Mouse (Mus musculus) heart, adult 18-20 months (tissue): ENCODE results near the gene Dab2ip. TPM values are rescaled to one million over a fixed set of nuclear protein-coding genes. Genes with fewer than 3 reads are reported as not detected.

Source experiments
- DNase-seq, 2 experiments: peaks; one replicate each; pipeline ENCODE4 v3.0.0; 2021 to 2022; ENCODE audit warnings: mixed read lengths in 1 of 2
- total RNA-seq, 2 experiments: library from RNA; stranded (reverse); gene quantifications; 2 replicates each; pipeline ENCODE4 v1.2.3; 2021

Dab2ip gene
- total RNA-seq, 2 experiments from 2014 or later, result 42.4 to 44.1 TPM

DNA sequence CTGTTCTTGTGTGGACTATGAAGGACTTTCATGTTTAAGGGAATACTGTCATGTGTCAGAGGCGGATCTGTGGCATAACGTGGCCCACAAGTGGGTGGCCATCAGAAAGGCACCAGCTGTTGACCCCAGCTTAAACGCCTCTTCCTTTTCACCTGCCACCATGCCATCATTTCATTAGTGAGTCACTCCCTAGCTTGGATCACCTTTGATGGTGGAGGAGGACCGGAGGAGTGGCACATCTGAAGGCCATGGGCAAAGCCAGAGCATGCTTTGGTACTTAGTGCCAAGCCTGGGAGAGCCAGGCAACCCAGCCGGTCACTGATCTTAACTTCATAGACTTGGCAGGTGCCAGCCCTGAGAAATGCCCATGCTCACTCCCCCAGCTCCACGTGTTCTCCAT lies 96.7 kb downstream of the Dab2ip start:
- DNase-seq, result no peak

GRCm38 (mm10) chr2:35655996-35656395 lies 97.9 kb downstream of the Dab2ip start:
- no peak for DNase-seq

DNA sequence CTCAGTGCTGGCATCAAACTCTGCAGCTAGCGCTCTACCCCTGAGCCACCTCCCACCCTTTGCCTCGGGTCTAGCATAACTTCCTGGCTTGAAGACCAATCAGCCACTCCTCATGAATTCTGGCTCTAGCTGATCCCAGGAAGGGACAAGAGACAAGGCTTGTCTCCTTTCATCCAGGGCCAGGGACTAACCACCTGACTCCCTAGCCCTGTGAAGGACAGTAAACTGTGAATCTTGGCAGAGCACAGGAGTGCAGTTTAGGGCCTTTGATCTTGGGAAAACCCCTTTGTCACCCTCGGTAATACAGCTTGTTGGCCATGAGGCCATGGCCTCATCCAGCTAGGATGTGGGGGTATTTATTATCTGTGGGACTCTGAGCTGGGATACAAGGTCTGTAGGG lies 100.2 kb downstream of the Dab2ip start:
- peak in 1 of 2 experiments; percentile 29 for DNase-seq

GRCm38 (mm10) chr2:35659578-35660194 lies 101.6 kb downstream of the Dab2ip start:
- DNase-seq, result no peak

DNA sequence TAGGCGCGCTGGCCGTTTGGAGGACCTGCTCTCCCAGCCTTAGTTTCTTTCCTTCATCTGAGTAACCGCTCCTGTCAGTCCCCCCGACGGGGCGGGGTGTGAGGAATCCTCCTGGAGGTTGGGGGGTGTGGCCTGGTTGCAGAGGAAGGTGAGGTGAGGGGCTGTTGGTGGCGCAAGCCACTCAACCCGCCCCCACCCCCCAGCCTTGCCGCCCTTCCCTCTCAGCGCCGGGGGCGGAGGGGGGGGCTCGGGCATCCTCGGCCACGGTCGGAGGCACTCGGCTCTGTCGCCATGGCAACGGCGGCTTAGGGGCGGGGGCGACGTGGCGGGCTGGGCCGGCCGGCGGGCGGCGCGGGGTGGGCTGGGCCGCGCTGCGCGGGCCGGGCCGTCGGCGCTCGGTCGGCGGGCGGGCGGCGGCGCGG lies 102.9 kb downstream of the Dab2ip start:
- DNase-seq, result peak; percentile 67 to 77

DNA sequence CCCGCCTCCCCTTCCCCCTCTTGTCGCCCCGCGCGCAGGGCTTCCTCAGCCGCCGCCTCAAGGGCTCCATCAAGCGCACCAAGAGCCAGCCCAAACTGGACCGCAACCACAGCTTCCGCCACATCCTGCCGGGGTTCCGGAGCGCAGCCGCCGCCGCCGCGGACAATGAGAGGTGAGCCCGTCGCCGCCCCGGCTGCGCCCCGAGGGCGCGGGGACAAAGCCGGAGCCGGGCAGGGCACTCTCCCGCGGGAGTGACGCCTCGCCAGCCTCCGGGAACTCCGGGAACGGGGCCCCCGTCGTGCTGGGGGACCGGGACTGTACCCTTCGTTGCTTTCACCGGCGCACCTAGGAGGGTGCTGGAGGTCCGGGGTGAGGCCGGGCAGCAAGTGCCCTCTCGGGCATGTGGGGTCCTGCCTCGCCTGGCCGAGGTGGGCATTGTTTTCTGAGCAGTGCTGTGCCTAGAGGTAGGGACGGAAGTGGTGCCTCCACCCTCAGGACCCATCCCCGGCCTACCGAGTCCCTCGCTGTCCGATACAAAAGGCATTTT lies 103.5 kb downstream of the Dab2ip start:
- DNase-seq, result peak; percentile 79 to 88

DNA sequence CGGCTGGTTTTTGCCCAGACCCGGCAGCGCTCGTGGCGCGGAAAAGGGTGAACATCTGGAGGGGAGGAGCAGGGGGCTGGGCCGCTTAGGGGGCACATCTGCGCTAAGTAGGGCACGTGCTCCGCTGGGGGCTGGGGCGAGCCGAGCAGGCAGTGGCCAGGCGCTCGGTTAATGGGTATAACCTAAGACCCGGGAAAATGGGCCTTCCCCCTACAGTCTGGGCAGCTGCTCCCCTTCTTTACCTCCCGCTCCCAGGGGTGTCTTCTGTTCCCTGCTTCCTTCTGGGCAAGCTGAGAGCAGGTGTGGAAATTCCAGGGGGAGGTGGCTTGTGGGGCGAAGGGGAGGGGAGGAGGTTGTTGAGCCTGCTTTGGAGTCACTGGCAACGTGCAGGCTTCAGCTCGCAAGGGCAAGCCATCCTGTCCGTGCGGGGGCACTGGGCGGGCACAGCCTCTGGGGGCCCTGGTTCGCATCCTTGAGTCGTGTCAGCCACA lies 104.0 kb downstream of the Dab2ip start:
- no peak for DNase-seq

DNA sequence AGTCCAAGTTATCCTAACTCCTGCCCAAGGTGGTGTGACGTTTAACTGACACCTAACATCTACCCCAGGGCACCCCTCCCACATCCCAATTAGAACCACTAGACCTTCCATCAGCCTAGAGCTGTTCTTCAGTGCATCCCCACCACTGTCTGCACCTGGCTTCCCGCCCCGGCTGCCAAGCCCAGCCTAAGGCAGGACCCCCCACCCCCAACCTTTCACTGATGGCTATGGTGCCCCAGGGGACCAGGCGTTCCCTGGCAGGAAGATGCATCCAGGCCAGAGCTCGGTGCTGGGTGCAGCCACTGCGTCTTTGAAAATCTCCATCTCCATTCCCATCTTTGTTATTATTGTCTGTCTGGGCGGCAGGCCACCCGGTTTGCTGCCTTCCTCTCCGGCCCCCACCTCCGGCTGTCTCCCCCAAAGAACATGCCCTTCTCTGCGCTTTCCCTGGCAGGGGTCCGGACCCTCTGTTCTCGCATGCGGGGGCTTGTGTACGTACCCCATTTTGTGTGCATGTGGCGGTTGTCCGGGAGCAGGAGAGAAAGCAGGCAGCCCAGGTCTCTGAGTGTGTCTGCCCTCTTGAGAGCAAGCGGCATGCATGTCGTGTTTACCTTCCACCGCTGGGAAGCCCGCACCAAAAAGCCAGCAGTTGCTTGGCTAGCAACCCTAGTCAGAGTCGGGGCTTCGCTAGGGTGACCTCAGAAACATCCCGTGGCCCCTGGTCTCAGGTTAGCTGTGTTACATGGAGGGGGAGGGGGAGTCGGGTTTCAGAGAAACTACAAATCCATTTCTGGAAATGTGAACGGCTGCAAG lies 104.9 kb downstream of the Dab2ip start:
- DNase-seq, result no peak

- no peak for DNase-seq
These were observed 109.7 kb downstream of the Dab2ip start for GRCm38 (mm10) chr2:35667746-35668145.

DNA sequence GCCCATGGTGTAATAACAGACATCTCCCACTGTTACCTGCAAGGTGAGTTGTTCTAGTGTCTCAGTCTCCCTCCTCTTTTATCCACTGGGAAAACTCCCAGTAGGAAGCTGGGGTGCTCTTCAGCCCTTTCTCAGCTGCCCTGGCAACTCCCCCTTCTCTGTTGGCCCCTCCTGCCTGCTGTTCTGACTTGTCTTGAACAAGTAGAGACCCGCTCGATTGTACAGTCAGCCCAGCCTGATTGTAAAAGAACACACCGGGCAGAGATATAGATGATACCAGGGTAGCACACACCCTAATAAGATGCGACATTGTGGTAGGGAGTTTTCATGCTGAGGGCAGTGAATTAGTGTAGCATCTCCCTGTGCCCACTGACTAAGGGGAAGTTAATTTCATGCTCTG lies 111.2 kb downstream of the Dab2ip start:
- no peak for DNase-seq

DNA sequence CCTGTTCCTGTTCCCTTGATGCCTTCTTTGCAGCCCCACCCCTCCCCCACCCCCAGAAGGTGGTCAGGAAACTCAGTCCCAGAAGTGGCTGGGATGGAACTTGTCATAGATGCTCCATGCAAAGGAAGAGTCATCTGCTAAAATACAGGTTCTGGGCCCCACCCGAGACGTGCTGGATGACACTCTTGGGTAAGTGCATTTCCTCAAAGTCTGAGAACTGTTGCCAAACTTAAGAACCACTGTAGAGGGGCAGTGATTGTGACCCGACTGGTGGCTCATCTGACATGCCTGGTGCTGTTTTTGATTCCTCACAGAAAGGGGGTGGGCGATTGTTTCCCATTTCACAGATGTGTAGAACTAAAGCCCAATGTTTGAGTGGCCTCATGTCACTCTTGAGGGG lies 111.7 kb downstream of the Dab2ip start:
- no peak for DNase-seq

- DNase-seq, result no peak
These were observed 112.2 kb downstream of the Dab2ip start for GRCm38 (mm10) chr2:35670300-35670699.

DNA sequence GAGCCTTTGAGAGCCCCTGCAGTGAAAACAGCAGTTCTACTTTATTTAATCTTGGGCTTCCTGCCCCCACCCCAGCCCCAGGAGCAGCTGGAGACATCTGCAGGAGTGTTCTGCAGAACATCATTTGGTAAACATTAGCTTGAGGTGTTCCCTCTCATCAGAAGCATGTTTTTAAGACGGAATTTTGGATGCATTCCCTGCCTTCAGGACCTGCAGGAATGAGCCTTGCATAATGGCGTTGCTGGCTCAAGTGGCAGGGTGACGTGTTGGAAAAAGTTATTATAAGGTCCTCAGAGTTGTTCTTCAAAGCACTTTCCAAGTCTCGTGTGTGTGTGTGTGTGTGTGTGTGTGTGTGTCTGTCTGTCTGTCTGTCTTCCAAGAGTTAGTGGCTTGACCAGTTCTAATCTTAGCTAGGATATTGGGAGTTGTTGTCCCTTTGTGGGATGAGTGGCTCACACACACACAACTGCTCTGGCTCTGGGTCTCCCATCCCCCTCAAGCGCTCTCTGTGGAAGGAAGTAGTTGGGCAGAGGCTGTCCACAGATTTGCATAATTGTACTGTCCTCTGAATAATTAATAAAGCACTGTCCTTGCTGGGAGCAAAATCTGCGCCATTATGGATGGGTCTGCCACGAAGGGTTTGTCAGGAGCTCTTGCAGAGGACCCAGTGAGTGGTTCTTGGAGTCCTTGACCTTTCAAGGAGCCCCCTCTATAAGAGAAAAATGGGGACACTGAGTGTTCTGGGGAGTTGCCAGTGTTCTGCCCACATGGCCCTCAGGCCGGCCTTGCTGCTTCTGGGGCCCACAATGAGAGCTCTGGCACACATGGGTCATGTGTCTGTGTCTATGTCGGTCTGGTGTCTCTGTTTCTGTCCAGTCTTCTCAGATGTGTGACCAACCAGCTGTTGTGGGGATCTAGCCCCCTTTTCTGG lies 114.2 kb downstream of the Dab2ip start:
- peak; percentile 90 to 91 for DNase-seq

GRCm38 (mm10) chr2:35673181-35673580 lies 115.1 kb downstream of the Dab2ip start:
- DNase-seq, result no peak

DNA sequence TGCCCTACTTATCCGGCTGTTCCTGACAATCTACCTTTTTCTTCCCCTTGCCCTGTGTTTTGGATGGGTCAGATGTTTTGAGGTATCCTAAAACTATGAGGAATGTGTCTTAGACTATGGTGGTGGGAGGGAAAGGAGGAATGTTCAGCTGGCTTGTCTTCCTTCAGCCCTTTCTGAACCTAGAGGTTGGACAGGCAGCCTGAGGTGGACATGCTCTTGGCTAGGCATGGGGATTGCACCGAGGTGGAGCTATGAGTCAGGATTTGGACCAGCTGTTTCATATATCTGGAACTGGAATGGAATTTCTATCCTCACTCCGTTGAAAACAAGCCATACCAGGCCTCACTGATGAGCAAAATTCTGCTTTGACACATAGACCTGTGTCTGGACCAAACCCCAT lies 115.9 kb downstream of the Dab2ip start:
- DNase-seq, result peak in 1 of 2 experiments; percentile 65

DNA sequence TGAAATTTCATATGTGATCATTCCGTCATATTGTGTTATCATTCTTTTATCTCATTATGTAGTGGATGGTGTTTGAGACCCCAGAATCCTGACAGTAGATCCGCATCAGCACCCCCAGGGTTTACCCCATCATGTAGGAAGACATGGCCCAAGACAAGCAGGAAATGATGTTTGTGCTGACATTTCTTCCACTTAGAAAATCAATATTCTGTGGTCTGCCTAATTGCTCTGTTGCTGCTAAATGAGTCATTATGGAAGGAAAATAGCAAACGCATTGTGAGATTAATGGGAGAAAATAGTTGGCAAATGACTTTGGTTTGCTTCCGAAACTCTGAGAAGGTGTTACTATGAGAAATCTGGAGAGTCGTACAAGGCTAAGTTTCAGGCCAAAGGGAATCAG lies 116.4 kb downstream of the Dab2ip start:
- DNase-seq, result no peak

- peak in 1 of 2 experiments; percentile 44 for DNase-seq
These were observed 118.1 kb downstream of the Dab2ip start for GRCm38 (mm10) chr2:35676075-35676665.

- DNase-seq, result peak in 1 of 2 experiments; percentile 48
These were observed 119.8 kb downstream of the Dab2ip start for GRCm38 (mm10) chr2:35677855-35678254.

GRCm38 (mm10) chr2:35678440-35678839 lies 120.4 kb downstream of the Dab2ip start:
- peak in 1 of 2 experiments; percentile 28 for DNase-seq

GRCm38 (mm10) chr2:35679812-35680672 lies 122.0 kb downstream of the Dab2ip start:
- DNase-seq, result peak; percentile 79 to 88

- DNase-seq, result peak in 1 of 2 experiments; percentile 48
These were observed 122.8 kb downstream of the Dab2ip start for GRCm38 (mm10) chr2:35680833-35681232.
